Mouse (Mus musculus): ENCODE measurements around the gene Rbpjl.

DNA sequence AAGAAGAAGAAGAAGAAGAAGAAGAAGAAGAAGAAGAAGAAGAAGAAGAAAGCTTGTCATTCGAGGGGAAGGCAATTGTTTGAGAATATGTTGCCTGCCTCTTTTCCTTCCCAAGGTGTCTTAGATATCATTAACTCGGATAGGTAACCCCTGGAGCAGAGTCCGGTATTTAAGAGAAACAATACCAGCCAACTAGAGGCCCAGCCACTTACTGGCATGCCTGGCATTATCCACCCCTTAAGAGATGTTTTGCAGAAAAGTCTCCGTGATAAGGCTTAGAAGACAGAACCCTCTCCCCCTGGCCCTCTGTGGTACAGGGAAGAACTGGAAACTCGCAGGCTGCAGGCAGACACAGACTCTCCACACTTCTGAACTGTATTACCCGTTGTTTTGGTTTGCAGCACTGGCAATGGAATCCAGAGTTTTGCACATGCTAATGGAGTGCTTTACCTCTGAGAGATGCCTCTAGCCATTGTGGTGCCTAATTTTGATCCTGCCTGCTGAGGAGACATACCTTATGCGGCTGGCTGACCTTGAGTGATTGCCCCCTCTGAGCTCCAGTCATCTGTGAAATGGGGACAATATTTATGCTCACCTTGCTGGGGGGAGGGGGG lies 51.1 kb downstream of the Rbpjl start:
- TF ChIP-seq POLR2A (IDR thresholded peaks at IDR 0.05; ENCODE audit: insufficient read depth, low read depth, low read length) (no peak), EP300 (IDR thresholded peaks at IDR 0.05; ENCODE audit: insufficient read depth, low read depth, low read length) (no peak)
